Mouse (Mus musculus) layer of hippocampus, adult 11-12 months (tissue): ENCODE data around the gene Hspd1.
A peak's percentile ranks its signal among the peaks of the same experiment; 100 is the strongest.
"Not testable (repeated sequence)": the region's sequence is repeated elsewhere in the genome, so short reads cannot be mapped to it uniquely, and the experiment has no call there.

Experiments
- DNase-seq: peaks from one replicate; pipeline ENCODE4 v3.0.0; 2022; ENCODE audit warnings: low spot score

Hspd1 gene

GRCm38 (mm10) chr1:55087401-55087904, 590 bp downstream of the Hspd1 start:
- no peak for DNase-seq

GRCm38 (mm10) chr1:55086868-55087400, 1.1 kb downstream of the Hspd1 start:
- peak; percentile 13 for DNase-seq

- no peak for DNase-seq
Observed at GRCm38 (mm10) chr1:55085781-55086366, 2.2 kb downstream of the Hspd1 start.

DNA sequence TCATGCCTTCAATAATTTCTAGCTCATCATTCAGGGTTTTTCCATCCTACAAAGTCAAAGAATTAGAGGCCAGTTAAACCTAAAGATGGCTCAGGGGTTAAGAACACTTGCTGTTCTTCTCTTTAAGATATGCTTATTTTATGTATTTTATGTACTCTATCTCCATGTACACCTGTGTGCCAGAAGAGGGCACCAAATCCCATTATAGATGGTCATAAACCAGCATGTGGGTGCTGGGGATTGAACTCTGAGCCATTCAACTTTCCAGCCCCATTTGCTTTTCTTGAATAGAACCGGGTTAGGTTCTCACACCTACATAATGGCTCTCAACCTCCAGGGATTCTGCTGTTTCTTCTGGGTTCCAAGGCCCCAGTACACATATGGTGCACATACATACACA, 5.9 kb downstream of the Hspd1 start:
- DNase-seq: no peak

DNA sequence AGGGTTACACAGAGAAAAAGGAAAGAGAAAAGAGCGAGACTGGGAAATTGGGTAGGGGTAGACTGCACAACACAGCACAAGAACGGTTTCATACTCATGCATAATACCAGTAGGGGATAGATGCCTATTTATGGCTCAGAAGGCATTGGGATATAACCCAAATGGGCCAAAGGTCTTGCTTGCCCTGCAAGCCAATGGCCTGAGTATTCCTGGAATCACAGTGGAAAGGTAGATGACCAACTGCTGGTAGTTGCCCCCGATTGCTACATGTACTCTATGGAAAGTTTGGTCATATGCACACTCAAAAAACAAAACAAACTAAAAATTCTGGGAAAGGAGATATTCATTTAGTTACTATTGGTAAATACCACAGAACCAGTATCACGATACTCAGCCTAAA, 8.4 kb downstream of the Hspd1 start:
- DNase-seq: no peak

DNA sequence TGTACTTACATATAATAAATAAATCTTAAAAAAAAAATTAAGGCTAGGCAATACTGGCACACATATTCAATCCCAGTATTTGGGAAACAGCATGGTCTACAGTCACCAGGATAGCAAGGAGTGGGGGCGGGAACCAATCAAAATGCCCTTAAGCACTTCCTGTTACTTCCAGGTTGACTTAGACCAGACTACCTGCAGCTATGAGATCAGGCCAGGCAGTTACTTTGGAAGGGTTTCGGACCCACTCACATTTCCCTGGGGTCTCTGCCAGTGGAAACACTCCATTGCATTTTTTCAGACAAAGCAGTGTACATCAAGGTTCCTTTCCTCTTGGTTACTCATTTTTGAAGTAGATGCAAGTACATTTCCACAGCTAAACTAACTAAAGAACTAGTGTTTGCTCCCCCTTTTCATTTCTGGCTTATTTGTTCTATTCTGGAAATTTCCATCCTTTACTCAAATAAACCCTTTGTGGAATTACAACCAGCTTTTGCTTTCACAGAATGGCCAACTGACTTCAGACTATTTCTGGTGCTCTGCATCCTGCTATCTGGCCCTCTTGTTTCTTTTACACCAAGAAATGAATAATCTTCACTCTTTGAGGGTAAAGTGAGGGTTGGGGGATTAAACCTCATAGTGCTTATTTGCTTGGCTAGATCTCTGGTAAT, 11.1 kb downstream of the Hspd1 start:
- DNase-seq: no peak

DNA sequence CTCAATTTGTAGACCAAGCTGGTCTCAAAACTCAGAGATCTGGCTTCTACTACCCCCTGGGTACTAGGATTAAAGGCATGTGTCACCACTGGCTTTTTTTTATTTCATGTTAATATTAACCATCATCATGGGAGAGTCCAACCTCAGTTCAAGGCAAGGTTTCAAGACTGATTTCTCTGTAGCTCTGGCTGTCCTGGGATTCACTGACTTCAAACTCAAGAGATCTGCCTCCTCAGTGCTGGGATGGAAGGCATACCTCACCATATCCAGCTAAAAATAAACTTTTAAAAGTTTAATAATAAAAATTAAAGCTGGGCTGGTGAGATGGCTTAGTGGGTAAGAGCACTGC, 11.7 kb downstream of the Hspd1 start:
- DNase-seq: no peak

GRCm38 (mm10) chr1:55075652-55076394, 12.2 kb downstream of the Hspd1 start:
- DNase-seq: no peak

DNA sequence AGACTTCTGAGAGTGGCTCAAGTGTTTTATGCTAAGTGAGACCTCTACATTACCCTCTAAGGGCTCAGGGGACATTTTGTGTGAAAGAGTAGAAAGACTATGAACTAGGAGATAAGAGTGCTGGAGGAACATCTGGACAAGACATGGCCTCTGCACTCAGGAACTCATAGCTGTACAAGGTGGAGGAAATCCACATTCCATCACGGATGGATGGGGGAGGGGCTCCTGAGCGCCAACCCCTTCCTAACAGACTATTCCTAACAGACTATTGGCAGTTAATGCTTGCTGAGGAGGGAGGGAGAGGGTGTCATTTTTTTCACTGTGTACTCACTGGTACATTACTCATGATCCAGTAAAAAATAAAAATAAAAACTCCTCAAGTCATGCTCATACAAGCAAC, 13.3 kb downstream of the Hspd1 start:
- no peak for DNase-seq

DNA sequence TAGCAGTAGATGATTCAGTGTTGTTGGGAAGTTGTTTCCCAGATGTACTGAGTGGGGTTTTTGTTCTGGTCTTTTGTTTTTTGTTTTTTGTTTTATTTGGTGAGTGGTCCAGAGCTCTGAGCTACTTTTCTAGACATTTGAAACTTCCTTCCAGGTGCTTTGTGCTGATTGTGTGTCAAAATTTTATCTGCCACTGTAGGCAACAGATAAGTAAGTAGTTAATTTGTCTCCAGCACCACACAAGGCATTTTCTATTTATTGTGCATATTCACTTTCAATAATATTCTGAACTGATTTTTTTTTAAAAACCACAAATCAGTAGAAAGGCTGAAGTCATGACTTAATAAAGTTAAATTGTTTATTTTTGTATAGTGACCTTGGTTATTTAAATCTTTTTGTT, 15.7 kb downstream of the Hspd1 start:
- DNase-seq: not testable (repeated sequence)

- DNase-seq: no peak
Observed at GRCm38 (mm10) chr1:55061772-55062171, 26.3 kb downstream of the Hspd1 start.

- no peak for DNase-seq
Observed at GRCm38 (mm10) chr1:55061099-55061498, 26.9 kb downstream of the Hspd1 start.

- not testable (repeated sequence) for DNase-seq
Observed at GRCm38 (mm10) chr1:55058383-55058782, 29.7 kb downstream of the Hspd1 start.

- no peak for DNase-seq
Observed at GRCm38 (mm10) chr1:55055322-55056115, 32.5 kb downstream of the Hspd1 start.

DNA sequence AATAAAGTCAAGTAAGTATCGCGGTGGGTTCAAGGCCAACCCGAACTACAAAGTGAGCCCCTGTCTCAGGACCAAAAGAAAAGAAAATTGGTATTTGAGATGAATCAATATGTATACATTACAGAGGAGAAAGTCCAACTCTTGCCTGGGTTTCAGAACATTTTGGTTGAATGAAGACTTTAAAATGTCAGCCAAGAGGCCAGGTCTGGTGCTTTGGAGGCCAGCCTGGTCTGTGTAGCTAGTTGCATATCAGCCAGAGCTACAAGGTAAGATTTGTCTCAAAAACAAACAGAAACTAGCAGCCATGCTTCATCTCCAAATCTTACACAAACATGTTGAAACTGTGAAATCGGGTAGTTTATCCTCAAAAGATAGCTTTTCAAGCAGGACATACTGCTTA, 34.4 kb downstream of the Hspd1 start:
- DNase-seq: no peak

GRCm38 (mm10) chr1:55053005-55053404, 35.0 kb downstream of the Hspd1 start:
- DNase-seq: no peak

GRCm38 (mm10) chr1:55052355-55052953, 35.6 kb downstream of the Hspd1 start, which contains the start of gene Coq10b:
Coq10b (plus strand) TSS chr1:55052770.
- DNase-seq: peak; percentile 99

- DNase-seq: no peak
Observed at GRCm38 (mm10) chr1:55051671-55052070, 36.4 kb downstream of the Hspd1 start.

DNA sequence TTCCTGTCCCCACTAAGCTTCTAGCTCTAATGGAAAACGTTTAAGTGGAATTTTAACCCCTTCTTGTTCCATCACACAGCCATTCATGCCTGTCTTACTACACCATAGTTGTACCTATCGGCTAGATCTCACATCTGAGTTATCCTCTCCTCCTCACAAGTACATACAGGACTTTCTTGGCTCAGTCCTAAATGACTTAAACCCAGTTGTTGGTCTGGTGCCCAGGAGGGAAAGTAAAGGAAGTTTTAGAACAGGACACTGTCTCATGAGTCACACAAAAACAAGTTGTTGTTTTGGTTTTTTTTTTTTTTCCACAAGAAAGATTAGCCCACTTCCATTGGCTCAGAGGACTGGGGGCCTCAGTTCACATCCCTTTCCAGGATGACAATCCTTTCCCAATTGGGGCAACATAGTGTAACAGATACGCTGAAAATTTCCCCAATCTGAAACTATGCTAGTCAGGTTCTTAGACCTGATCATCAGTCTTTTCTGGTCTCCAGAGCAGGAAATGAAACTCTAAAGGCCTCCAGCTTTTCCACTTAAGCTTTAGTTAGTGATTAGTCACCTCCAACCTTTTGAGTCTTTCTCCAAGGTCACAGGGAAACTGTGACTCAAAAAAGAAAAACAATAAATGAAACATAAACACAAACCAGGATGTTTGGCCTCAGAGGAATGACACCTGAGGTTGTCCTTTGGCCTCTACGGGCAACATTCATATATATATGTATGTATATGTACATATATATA, 39.0 kb downstream of the Hspd1 start:
- DNase-seq: no peak

DNA sequence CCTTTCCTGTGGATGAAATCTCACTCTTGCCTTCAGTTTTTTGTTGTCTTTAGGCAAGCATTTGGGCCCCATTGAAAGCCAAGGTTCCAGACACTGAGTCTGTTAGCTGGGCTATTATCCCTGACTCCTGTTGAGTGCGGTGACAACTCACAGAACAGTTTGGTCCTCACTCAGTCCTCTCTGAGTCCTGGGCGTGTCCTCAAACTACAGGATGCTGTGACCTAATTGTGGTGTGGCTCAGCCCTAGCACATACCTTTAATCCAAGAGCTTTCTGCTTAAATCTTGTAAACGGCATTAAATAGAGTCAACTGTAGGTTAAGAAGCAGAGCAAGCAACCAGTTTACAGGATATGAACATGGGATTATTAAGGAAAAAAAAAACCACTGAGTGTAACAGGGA, 44.9 kb downstream of the Hspd1 start:
- DNase-seq: no peak

GRCm38 (mm10) chr1:55042246-55042645, 45.8 kb downstream of the Hspd1 start:
- no peak for DNase-seq
